Mouse (Mus musculus) intestine, embryonic 14.5 days (tissue): ENCODE measurements around the gene Itih4. TPM values are rescaled to one million over a fixed set of nuclear protein-coding genes. Genes with fewer than 3 reads are reported as not detected.

Experiments used
- ATAC-seq: fragments of 200-750 bp; cut with Nextera tagmentation; replicated peaks from 2 replicates; pipeline ENCODE4 v1.8.0; 2017; ENCODE audit warnings: low read depth, moderate number of reproducible peaks, moderate TSS enrichment, moderate library complexity; ENCODE audit not compliant: low FRiP score, low TSS enrichment
- DNase-seq: peaks from one replicate; pipeline ENCODE4 v3.0.0-alpha.2; 2018; ENCODE audit warnings: low spot score
- H3K27ac ChIP-seq: fragments of 300-500 bp; sonication (generic); 2 replicates; pipeline ENCODE4 v1.5.1; 2014; ENCODE audit warnings: low read depth, mild to moderate bottlenecking, control low read depth
- H3K27me3 ChIP-seq: fragments of 300-500 bp; sonication (generic); replicated peaks from 2 replicates; pipeline ENCODE4 v1.6.1; 2014; ENCODE audit warnings: low read length, control low read depth; ENCODE audit not compliant: control insufficient read depth, insufficient read depth
- H3K36me3 ChIP-seq: fragments of 300-500 bp; sonication (generic); 2 replicates; pipeline ENCODE4 v1.6.1; 2014; ENCODE audit warnings: low read length, control low read depth; ENCODE audit not compliant: control insufficient read depth, insufficient read depth
- H3K4me1 ChIP-seq: fragments of 300-500 bp; sonication (generic); replicated peaks from 2 replicates; pipeline ENCODE4 v1.6.1; 2014; ENCODE audit warnings: low read length, control low read depth, mixed read lengths; ENCODE audit not compliant: control insufficient read depth, insufficient read depth
- H3K4me2 ChIP-seq: fragments of 300-500 bp; sonication (generic); 2 replicates; pipeline ENCODE4 v1.6.1; 2014; ENCODE audit warnings: low read length
- H3K4me3 ChIP-seq: fragments of 300-500 bp; sonication (generic); 2 replicates; pipeline ENCODE4 v1.5.1; 2014; ENCODE audit warnings: low read depth, low read length, control low read depth, mixed read lengths
- H3K9ac ChIP-seq: fragments of 300-500 bp; sonication (generic); 2 replicates; pipeline ENCODE4 v1.6.1; 2014; ENCODE audit warnings: mild to moderate bottlenecking, low read length
- H3K9me3 ChIP-seq: fragments of 300-500 bp; sonication (generic); 2 replicates; pipeline ENCODE4 v1.6.1; 2016; ENCODE audit warnings: low read length, control low read depth; ENCODE audit not compliant: control insufficient read depth
- WGBS: fragments of 180-500 bp; shearing (Covaris S2); extraction: QIAGEN DNeasy Blood & Tissue Kit; methylation state at CpG from one replicate; pipeline ENCODE4 v1.1.7; 2014; 5-methylcytosine and 5-hydroxymethylcytosine counted together
- polyA plus RNA-seq: library from polyadenylated mRNA; unstranded; fragments of >200 nt; fragmentation: Nextera tagmentation; extraction: Ambion mirVana; gene quantifications from 2 replicates; pipeline ENCODE4 v1.2.1, GENCODE M21; 2014

Itih4 gene
- polyA plus RNA-seq, 1 experiment from 2014 or later = 0.05 TPM

DNA sequence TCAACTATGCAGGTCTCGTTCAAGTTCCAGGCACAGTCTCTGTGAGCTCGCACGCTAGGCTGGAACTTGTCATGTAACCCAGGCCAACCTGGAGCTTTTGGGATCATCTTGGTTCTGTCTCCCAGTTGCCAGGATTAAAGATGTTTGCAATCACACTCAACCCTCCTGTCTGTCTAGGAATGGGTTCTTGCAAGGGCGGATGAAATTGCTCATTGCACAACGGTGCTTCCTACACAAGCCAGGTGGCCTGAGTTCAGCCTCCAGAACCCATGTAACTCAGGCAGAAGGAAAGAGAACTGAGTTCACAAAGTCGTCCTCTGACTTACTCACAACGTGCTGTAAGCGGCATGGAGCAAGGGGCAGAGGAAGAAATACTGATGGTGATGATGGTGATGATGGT lies 24.9 kb downstream of the Itih4 start:
- DNase-seq (no peak), ATAC-seq (no peak)
- 87% methylated on average over 8 of the region's 8 CpGs for WGBS
- no peaks in the 10 kb centered on the region for H3K27me3 ChIP-seq
- H3K4me1 ChIP-seq = no peaks in the 10 kb centered on the region
- H3K4me2 ChIP-seq = no peak overlapping the region
- H3K4me3 ChIP-seq = no peak overlapping the region
- no peak overlapping the region for H3K27ac ChIP-seq
- no peaks in the 10 kb centered on the region for H3K9me3 ChIP-seq
- no peaks in the 10 kb centered on the region for H3K36me3 ChIP-seq
- H3K9ac ChIP-seq = no peak overlapping the region

GRCm38 (mm10) chr14:30912641-30913040 lies 26.4 kb downstream of the Itih4 start:
- no peaks in the 10 kb centered on the region for H3K9me3 ChIP-seq
- no peaks in the 10 kb centered on the region for H3K4me1 ChIP-seq
- H3K27me3 ChIP-seq = no peaks in the 10 kb centered on the region
- no peak overlapping the region for H3K9ac ChIP-seq
- H3K36me3 ChIP-seq = no peaks in the 10 kb centered on the region
- WGBS = 76% methylated on average over 8 of the region's 8 CpGs
- ATAC-seq (no peak), DNase-seq (no peak)
- H3K4me2 ChIP-seq = no peak overlapping the region
- H3K4me3 ChIP-seq = no peak overlapping the region
- H3K27ac ChIP-seq = no peak overlapping the region

DNA sequence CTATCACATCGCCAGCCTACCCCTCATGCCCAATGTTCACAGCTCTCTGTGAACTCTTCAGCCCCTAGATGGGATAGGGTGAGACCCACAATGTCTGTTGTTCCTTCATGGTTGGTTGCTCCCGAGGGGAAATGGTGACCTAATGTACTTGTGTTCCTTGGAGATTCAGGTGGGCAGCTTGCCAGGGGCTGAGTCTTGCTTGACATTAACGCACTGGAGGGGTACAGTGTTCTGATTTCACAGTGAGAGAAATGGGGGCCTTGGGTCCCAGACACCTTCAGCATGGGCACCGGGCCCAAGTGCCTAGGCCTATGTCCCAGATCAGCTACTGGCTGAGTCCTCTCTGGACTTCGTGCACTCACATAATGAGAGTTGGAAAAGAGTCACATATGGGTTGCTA lies 27.1 kb downstream of the Itih4 start:
- H3K36me3 ChIP-seq = no peaks in the 10 kb centered on the region
- ATAC-seq = no peak
- WGBS = 88% methylated on average over 5 of the region's 5 CpGs

GRCm38 (mm10) chr14:30916516-30916915 lies 30.2 kb downstream of the Itih4 start:
- DNase-seq (no peak), ATAC-seq (no peak)
- Histone ChIP-seq H3K4me1 (no peaks in the 10 kb centered on the region), H3K27me3 (no peaks in the 10 kb centered on the region), H3K9ac (no peak overlapping the region), H3K27ac (no peak overlapping the region; the same call in 1 of the 2 replicates), H3K4me3 (no peak overlapping the region), H3K9me3 (no peaks in the 10 kb centered on the region), H3K36me3 (no peaks in the 10 kb centered on the region), H3K4me2 (no peak overlapping the region)
- 76% methylated on average over 1 of the region's 1 CpGs for WGBS

More for the DNA sequence above, 27.1 kb downstream of the Itih4 start:
- H3K27ac ChIP-seq = no peak overlapping the region
- no peak overlapping the region for H3K9ac ChIP-seq
- no peaks in the 10 kb centered on the region for H3K27me3 ChIP-seq
- no peak overlapping the region for H3K4me2 ChIP-seq
- H3K9me3 ChIP-seq = no peaks in the 10 kb centered on the region
- no peak overlapping the region for H3K4me3 ChIP-seq
- no peaks in the 10 kb centered on the region for H3K4me1 ChIP-seq
- no peak for DNase-seq

DNA sequence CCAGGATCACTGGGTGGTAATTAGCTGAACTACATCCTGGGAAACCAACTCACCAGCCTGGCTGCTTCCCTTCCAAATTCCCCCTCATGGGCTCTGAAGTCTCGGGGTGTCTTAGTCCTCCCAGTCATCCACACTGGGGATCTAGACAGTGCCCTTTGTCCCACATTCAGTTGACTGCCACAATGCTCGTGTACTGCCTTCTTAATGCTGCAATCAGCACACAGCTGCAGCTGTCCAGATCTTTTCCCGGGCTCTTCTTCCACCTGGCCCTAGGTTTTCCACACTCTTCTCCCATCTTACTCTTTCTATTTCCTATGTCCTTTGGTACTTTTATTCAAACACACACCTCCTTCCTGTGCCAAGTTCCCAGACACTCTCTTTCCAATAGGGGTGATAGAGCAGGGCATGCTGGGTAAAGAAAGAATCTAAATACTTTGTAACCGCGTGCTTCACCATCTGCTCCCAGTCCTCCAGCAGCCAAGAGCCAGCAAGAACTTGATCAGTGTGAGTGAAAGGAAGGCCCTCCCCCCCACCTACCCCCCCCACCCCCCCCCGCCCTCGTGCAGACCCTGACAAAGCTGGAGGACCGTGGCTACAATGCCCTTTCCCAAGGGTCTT lies 35.9 kb downstream of the Itih4 start:
- Histone ChIP-seq H3K9me3 (no peaks in the 10 kb centered on the region), H3K4me2 (no peak overlapping the region), H3K4me1 (no peaks in the 10 kb centered on the region), H3K9ac (no peak overlapping the region), H3K27ac (no peak overlapping the region), H3K4me3 (no peak overlapping the region), H3K27me3 (no peaks in the 10 kb centered on the region), H3K36me3 (no peaks in the 10 kb centered on the region)
- WGBS = 59% methylated on average over 8 of the region's 8 CpGs
- no peak for DNase-seq
- no peak for ATAC-seq

GRCm38 (mm10) chr14:30923375-30924105 lies 37.3 kb downstream of the Itih4 start, which contains the start of gene Itih3:
Gene Itih3, minus strand, starts transcription at chr14:30923760.
- no peaks in the 10 kb centered on the region for H3K9me3 ChIP-seq
- H3K4me2 ChIP-seq = no peak within 1 kb of the TSS
- 42% methylated on average over 6 of the region's 6 CpGs for WGBS
- H3K27ac ChIP-seq = no peak within 1 kb of the TSS
- ATAC-seq = no peak
- no peaks in the 10 kb centered on the region for H3K36me3 ChIP-seq
- no peak within 1 kb of the TSS for H3K9ac ChIP-seq
- no peak within 1 kb of the TSS for H3K4me3 ChIP-seq
- no peaks in the 10 kb centered on the region for H3K4me1 ChIP-seq
- DNase-seq = no peak
- no peaks in the 10 kb centered on the region for H3K27me3 ChIP-seq

DNA sequence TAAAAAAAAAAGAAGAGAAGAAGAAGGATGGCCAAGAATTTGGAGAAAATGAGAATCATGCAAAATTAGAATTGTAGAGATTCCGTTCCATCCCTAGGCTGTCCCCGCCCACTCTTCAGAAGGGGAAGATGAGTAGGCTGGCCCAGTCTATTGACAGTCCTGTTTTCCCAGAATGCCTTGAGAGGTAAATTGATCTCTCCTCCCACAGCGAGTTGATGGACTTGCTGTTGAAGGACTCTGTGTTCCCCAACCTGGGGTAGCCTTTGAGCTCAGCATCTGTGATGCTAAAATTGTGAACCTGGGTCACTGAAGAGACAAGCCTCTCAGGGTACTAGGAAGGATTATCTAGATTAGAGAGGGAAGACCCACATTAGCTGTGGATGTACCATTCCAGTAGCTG lies 39.2 kb downstream of the Itih4 start:
- no peak overlapping the region for H3K9ac ChIP-seq
- H3K27me3 ChIP-seq = no peaks in the 10 kb centered on the region
- H3K4me2 ChIP-seq = no peak overlapping the region
- H3K4me1 ChIP-seq = no peaks in the 10 kb centered on the region
- H3K36me3 ChIP-seq = no peaks in the 10 kb centered on the region
- H3K27ac ChIP-seq = no peak overlapping the region
- DNase-seq = no peak
- no peaks in the 10 kb centered on the region for H3K9me3 ChIP-seq
- ATAC-seq = no peak
- H3K4me3 ChIP-seq = no peak overlapping the region
- 89% methylated on average over 3 of the region's 3 CpGs for WGBS

- Histone ChIP-seq H3K9ac (no peak overlapping the region), H3K27ac (no peak overlapping the region), H3K4me1 (no peaks in the 10 kb centered on the region), H3K27me3 (no peaks in the 10 kb centered on the region), H3K36me3 (no peaks in the 10 kb centered on the region), H3K4me2 (no peak overlapping the region), H3K9me3 (no peaks in the 10 kb centered on the region), H3K4me3 (no peak overlapping the region)
- DNase-seq = no peak
- 84% methylated on average over 4 of the region's 4 CpGs for WGBS
- no peak for ATAC-seq
Observed at GRCm38 (mm10) chr14:30930386-30930785, 44.1 kb downstream of the Itih4 start.

- WGBS = 82% methylated on average over 9 of the region's 9 CpGs
- H3K27ac ChIP-seq = no peak overlapping the region
- DNase-seq (no peak), ATAC-seq (no peak)
- no peaks in the 10 kb centered on the region for H3K4me1 ChIP-seq
- H3K4me3 ChIP-seq = no peak overlapping the region
- H3K4me2 ChIP-seq = no peak overlapping the region
- H3K9ac ChIP-seq = no peak overlapping the region
- no peaks in the 10 kb centered on the region for H3K27me3 ChIP-seq
- no peaks in the 10 kb centered on the region for H3K36me3 ChIP-seq
- no peaks in the 10 kb centered on the region for H3K9me3 ChIP-seq
Observed at GRCm38 (mm10) chr14:30933351-30933750, 47.1 kb downstream of the Itih4 start.
